Mouse (Mus musculus) left cerebral cortex, adult 2 months (tissue): Measurements from ENCODE around the gene Zfp663. TPM values are rescaled to one million over a fixed set of nuclear protein-coding genes. Genes with fewer than 3 reads are reported as not detected.
A peak's percentile ranks its signal among the peaks of the same experiment; 100 is the strongest.

Experiments used
- DNase-seq, 2 experiments: peaks; one replicate each; pipeline ENCODE4 v3.0.0; 2021 to 2022; ENCODE audit warnings: low spot score in 2 of 2, mixed read lengths in 1 of 2; ENCODE audit errors: extremely low spot score in 1 of 2
- H3K27ac ChIP-seq: fragments of 200-600 bp; 2 replicates; pipeline ENCODE4 v1.8.1; 2022
- H3K4me3 ChIP-seq: fragments of 200-600 bp; 2 replicates; pipeline ENCODE4 v1.8.1; 2022
- CTCF ChIP-seq: fragments of 200-600 bp; IDR thresholded peaks from 2 replicates; pipeline ENCODE4 v1.8.1; 2022; ENCODE audit warnings: antibody characterized with exemption, mild to moderate bottlenecking, moderate library complexity
- intact Hi-C: fragments of 180-260 bp; cut with DNase I; formaldehyde crosslinking; loops from one replicate; pipeline ENCODE4 v1.15.1; 2025
- long read RNA-seq, 2 experiments: library from polyadenylated mRNA; stranded (forward); transcript quantifications; one replicate each; pipeline ENCODE4 v2.0.0; 2021; ENCODE audit warnings: borderline mapping rate in 2 of 2
- total RNA-seq, 2 experiments: library from RNA; stranded (reverse); gene quantifications; 2 replicates each; pipeline ENCODE4 v1.2.3; 2021

The Zfp663 gene
- total RNA-seq, result not detected
- long read RNA-seq, experiment 1, result 0 reads
- long read RNA-seq, experiment 2, result 0 reads

DNA sequence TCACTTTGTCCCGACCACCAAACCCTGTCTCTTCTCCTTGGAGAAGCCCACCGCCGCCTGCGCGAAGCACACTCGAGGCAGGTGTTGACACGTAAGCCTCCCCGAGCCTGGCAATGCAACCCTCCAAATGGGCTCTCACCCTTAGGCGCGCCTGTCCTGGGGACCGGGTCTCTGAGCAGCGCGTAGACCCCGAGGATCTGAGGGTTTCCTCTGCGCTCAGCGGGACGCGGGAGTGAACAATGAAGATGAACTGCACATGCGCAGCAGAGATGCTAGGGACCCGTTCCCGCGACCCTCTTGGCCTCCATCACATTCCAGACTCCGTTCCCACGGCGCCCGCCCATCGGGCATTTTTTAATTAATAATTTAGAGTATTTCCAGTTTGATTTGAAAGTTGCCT, at the start of gene Zfp663:
TSS of gene Zfp663 (minus strand) at position 234 of the 400 bp plus-strand sequence.
- no peak for DNase-seq
- TF ChIP-seq CTCF, result no peak
- no peak within 1 kb of the TSS for H3K27ac ChIP-seq
- intact Hi-C loops, result no loop called here
- H3K4me3 ChIP-seq, result no peak within 1 kb of the TSS

DNA sequence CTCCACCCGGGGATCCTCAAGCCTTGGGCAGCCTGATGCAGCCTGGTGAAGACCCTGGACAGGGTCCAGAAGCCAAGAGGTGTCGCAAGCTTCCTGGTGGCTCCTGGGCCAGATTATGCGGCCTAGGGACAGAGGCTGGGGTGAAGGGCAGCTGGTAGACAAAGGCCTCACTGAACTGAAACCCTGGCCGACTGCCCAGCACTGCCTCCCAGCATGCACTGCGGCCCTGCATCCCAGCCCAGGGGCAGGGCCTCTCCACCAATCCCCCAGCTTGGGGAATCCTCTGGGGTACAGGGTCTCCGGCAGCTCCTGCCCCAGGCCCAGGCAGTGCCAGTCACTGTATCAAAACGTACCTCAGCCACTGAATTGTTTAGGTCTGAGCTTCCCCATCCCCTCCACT, 48.8 kb upstream of the Zfp663 start:
- no peak for TF ChIP-seq CTCF
- DNase-seq, result peak; percentile 67 to 73
- no peak overlapping the region for H3K4me3 ChIP-seq
- intact Hi-C loops, result no loop called here
- H3K27ac ChIP-seq, result peak overlapping the region; percentile 53; the same call in 1 of the 2 replicates

DNA sequence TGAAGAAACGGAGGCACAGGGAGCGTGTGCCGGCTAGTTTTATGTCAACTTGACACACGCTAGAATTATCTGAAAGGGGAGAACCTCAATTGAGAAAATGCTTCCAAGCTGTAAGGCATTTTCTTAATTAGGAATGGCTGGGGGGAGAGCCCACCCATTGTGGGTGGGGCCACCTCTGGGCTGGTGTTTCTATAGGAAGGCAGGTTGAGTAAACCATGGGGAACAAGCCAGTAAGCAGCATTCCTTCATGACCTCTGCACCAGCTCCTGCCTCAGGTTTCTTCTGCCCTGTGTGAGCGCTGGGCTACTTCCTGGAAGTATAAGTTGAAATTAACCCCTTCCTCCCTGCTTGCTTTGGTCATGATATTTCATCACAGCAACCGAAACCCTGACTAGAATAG, 47.3 kb upstream of the Zfp663 start:
- Histone ChIP-seq H3K27ac (no peak overlapping the region), H3K4me3 (no peak overlapping the region)
- DNase-seq, result no peak
- no peak for TF ChIP-seq CTCF
- intact Hi-C loops, result no loop called here

DNA sequence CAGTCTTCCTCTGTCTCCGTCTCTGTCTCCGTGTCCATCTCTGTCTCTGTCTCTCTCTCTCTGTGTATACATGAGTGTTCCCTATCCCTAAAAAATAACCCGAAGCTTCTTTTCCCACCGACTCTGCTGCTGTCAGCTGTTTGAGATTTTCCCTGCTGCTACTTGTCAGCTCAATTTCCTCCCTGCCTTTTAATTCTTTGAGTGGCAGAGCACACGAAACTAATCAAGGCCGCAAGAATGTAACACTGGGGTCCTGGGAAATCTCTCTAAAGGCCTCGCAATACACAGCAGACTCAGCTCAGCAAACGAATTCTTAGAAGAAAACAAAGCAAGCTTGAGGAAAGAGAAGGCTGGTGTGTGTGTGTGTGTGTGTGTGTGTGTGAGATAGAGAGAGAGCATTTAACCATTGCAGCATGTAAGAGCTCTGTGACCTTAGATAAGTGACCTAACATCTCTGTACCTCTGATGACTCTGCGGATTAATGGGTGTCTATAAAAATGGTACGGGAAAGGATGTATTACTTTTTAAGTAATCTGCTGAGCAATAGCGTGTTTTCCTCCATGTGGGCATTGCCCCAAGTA, 46.7 kb upstream of the Zfp663 start:
- no peak for DNase-seq
- no peak overlapping the region for H3K4me3 ChIP-seq
- no peak for TF ChIP-seq CTCF
- intact Hi-C loops, result no loop called here
- H3K27ac ChIP-seq, result no peak overlapping the region

DNA sequence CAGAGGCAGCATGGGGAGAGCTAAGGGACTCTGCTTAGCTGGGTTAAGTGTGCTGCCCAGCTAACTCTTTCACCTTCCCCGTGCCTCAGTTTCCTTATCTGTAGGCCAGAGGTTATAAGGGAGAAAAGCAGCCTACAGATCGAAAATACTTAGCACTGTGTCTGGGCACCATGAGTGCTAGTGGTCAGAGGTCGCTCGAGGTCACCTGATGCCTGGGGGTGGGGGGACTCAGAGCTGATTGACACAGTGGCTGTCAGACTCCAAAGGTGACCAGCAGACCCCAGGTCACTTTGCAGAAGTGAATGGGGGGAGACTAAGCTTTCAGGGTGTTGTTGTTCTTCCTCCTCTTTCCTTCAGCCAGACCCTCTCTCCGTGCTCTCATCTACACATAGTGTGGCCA, 45.8 kb upstream of the Zfp663 start:
- no peak overlapping the region for H3K27ac ChIP-seq
- no peak for TF ChIP-seq CTCF
- no peak for DNase-seq
- no peak overlapping the region for H3K4me3 ChIP-seq
- intact Hi-C loops, result loop anchor here (5.0 kb wide), 1 partner anchor 58 kb away; the partner anchor contains the start of gene Slc13a3

DNA sequence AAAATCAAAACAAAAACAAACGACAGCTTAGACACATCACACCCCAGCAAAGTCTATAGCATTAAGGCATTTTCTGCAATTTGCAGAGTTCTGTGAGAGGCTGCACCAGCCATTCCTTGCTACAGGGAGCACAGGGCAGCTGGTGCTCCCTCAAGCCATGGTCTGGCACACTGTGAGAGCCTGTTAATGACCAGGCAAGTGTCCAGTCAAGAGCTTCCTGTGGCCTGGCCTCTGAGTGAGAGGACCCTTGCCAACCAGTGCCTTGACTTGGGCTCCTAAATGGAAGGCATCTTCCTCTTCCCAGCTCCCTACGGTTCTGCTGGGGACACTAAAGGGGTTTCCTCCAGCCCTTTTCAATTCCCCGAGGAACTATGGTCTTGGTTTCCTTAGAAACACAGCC, 45.4 kb upstream of the Zfp663 start:
- no peak for TF ChIP-seq CTCF
- no peak for DNase-seq
- intact Hi-C loops, result loop anchor here (5.0 kb wide), 1 partner anchor 58 kb away; the partner anchor contains the start of gene Slc13a3
- no peak overlapping the region for H3K27ac ChIP-seq
- H3K4me3 ChIP-seq, result no peak overlapping the region

DNA sequence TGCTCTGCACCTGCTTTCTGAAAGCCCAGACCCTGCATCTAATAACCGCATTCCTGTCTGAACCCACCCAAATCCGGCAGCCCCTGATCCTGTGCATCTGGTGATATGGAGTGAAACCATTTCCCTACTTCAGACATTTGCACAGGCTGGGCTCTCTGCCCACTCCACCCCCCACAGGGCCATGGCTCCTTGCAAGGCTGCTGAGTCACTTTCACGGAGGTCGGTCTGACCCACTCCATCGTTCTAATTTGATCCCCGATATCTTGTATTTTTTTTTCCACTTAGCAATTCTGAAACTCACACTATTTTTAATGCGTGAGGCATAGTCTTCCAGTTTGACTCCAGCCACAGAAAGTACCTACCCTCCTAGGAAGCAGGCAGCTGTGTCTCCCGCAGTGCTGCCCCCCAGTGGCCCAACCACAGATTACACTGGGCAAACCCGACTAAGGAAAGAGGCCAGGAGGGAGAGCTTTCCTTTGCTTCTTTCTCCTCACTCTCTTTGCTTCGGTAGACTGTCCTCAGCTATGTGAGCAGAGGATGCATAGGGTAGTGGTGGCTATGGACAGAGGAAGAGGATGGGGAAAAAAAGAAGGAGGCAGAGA, 39.3 kb upstream of the Zfp663 start:
- intact Hi-C loops, result loop anchor here (2.0 to 5.0 kb wide), 2 partner anchors 17 to 80 kb away; no protein-coding TSS in a partner anchor
- TF ChIP-seq CTCF, result peak; percentile 89
- Histone ChIP-seq H3K27ac (peak overlapping the region; percentile 30), H3K4me3 (no peak overlapping the region)
- DNase-seq, result peak; percentile 75 to 84

DNA sequence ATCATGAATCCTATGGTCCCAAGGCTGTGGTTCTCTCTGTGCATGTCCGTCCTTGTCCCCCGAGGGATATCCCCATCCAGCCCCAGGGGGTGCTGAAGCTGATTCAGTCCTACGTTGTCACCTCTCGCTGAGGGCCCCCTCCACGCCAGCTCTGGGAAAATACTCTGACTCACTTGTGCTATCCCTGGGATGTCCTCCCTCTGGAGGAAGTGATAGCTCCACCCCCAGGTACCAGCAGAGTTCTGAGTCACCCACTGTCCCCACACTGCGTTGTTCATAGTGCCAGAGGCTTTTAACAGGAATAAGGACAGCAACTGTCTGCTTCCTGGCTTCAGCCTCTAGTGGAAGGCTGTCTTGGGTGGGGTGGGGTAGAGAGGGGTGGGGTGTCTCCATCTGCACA, 36.8 kb upstream of the Zfp663 start:
- peak overlapping the region; percentile 36 for H3K27ac ChIP-seq

DNA sequence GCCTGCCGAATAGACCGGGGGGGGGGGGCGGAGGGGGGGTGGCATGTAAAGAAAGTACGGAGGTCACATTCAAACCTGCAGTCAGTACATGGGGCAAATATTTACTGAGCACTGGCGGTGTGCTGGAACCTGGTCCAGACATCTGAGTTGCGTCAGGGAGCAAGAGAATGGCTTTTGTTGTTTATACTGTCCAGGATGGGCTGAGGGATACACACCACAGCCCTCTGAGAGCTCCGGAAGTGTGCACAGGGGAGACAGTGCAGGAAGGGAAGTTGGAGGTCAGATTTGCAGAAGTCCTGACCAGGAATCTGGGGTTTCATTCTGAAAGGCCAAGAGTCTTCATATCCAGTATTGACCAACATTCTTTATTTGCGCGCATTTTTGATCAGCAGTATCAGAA, 36.4 kb upstream of the Zfp663 start:
- H3K4me3 ChIP-seq, result no peak overlapping the region
- DNase-seq, result no peak
- TF ChIP-seq CTCF, result no peak
- H3K27ac ChIP-seq, result peak overlapping the region; percentile 36; the same call in 1 of the 2 replicates
- intact Hi-C loops, result loop anchor here (5.0 kb wide), 1 partner anchor 82 kb away; no protein-coding TSS in a partner anchor

More for the DNA sequence above, 36.8 kb upstream of the Zfp663 start:
- peak; percentile 59 to 64 for DNase-seq
- intact Hi-C loops, result loop anchor here (5.0 kb wide), 1 partner anchor 82 kb away; no protein-coding TSS in a partner anchor
- H3K4me3 ChIP-seq, result no peak overlapping the region
- no peak for TF ChIP-seq CTCF

DNA sequence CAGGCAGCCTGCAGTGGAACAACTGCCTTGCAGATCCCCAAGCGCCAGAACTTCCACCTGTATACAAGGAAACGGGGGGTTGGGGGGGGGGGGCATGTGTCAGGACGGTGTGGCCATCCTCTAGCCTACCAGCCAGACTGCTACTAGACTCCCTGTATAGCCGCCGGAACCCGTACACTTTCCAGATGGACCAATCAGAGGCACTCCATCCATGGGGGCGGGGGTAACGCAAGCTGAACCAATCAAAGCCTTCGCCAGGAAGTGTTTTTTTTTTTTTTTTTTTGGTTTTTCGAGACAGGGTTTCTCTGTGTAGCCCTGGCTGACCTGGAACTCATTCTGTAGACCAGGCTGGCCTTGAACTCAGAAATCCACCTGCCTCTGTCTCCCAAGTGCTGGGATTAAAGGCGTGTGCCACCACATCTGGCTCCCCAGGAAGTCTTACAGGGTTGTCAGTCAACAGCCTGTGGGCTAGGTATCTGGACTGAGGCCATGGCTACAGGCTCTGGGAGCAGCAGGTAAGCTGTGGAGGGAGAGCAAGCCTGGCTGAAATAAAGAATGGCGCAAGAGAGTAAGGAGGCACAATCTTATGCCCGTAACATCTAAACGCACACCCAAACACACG, 29.7 kb upstream of the Zfp663 start:
- Histone ChIP-seq H3K4me3 (no peak overlapping the region), H3K27ac (no peak overlapping the region)
- intact Hi-C loops, result no loop called here
- no peak for TF ChIP-seq CTCF
- DNase-seq, result no peak

DNA sequence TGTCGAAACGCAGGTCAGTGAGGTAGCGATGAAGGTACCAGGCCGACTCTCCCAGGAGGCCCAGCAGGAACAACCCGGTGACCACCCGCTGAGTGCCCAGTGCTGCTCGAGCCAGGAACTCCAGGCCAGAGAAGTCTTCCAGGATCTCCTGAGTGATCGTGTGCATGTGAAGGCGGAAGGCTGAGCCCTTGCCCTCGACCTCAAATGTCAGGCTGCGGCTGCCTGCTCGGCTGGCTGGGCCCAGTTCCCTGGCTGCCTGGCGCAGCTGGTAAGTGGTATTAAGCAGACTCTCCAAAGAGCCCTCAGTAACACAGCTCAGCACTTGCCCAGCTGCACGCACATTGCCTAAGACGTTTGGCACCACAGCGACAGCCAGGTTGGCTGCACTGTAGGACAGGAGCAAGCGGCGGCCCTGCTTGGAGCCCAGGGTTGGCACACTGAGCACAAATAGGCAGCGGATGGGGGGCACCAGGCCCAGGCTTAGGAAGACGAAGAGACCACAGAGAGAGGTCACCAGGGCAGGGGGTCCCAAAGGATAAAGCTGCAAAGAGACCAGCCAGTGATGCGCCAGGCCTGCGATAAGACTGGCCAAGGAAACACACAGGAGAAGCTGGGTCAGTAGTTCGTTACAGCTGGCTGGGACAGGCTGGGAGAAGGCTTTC, 29.1 kb upstream of the Zfp663 start:
- Histone ChIP-seq H3K4me3 (no peak overlapping the region), H3K27ac (no peak overlapping the region; the same call in 1 of the 2 replicates)
- intact Hi-C loops, result no loop called here
- DNase-seq, result no peak
- no peak for TF ChIP-seq CTCF
